Mouse (Mus musculus) left cerebral cortex, adult 18-20 months (tissue): Measurements from ENCODE around the gene Gm10139. TPM values are rescaled to one million over a fixed set of nuclear protein-coding genes. Genes with fewer than 3 reads are reported as not detected.
"Not testable (repeated sequence)": the region's sequence is repeated elsewhere in the genome, so short reads cannot be mapped to it uniquely, and the experiment has no call there.

ENCODE experiments used
- DNase-seq, 2 experiments: peaks; one replicate each; pipeline ENCODE4 v3.0.0; 2021 to 2022; ENCODE audit warnings: low spot score in 2 of 2, mixed read lengths in 1 of 2
- long read RNA-seq, 2 experiments: library from polyadenylated mRNA; stranded (forward); transcript quantifications; one replicate each; pipeline ENCODE4 v2.0.0; 2021
- total RNA-seq, 2 experiments: library from RNA; stranded (reverse); gene quantifications; 2 replicates each; pipeline ENCODE4 v1.2.3; 2021

Gene Gm10139
- not detected for total RNA-seq
- long read RNA-seq, experiment 1: 0 reads
- long read RNA-seq, experiment 2: 0 reads

GRCm38 (mm10) chr13:65512378-65512777, at the start of gene Gm10139:
Gene Gm10139 (plus strand): TSS chr13:65512678.
- not testable (repeated sequence) for DNase-seq

- not testable (repeated sequence) for DNase-seq
Measured at GRCm38 (mm10) chr13:65557636-65558035, 45.2 kb downstream of the Gm10139 start.

Other genes starting within 250 kb of the Gm10139 start
- gene Zfp369, start 233.9 kb upstream of the Gm10139 start, total RNA-seq: 10 to 100 TPM; 59.7 to 67.9 TPM